30 mouse cellular contexts compared by ENCODE assay signal in the genomic region with DNA sequence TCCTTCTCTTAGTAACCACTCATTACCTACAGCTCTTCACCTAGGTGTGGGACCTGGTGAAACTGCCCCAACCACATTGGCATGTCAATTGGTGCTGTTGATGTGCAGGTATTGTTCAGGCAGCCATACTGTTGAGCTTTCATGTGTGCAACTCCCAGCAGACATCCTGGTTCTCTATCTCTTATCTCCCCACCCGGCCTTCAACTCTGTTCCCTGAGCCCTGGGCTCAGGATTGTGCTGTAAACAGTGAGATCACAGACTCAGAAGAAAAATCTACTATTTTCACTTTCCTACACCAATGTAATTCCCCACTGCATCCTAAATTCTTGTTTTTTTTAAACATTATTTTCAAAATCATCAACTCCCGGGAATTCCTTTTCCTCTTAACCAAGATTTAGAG.
"Had no signal": no experiment of that assay in that cellular context is flagged by ENCODE, and none has a peak within 500 bp of the region (broad histone marks: within the 10 kb centered on the region; RNA-seq: fewer than 3 reads in every experiment).

No protein-coding gene starts in this region.

- H3K4me2 ChIP-seq: limb, embryonic 12.5 days; limb, embryonic 13.5 days; limb, embryonic 15.5 days; liver, embryonic 12.5 days; liver, embryonic 13.5 days; liver, embryonic 15.5 days; lung, embryonic 14.5 days; lung, embryonic 15.5 days; midbrain, embryonic 11.5 days; midbrain, embryonic 12.5 days; midbrain, embryonic 13.5 days; midbrain, embryonic 15.5 days; neural tube, embryonic 12.5 days had no signal

- H3K9ac ChIP-seq: limb, embryonic 12.5 days; limb, embryonic 13.5 days; limb, embryonic 15.5 days; liver, embryonic 12.5 days; liver, embryonic 13.5 days; liver, embryonic 14.5 days; liver, embryonic 15.5 days; liver, postnatal 0 days; lung, embryonic 14.5 days; lung, embryonic 15.5 days; midbrain, embryonic 12.5 days; midbrain, embryonic 13.5 days; midbrain, embryonic 15.5 days; neural tube, embryonic 12.5 days had no signal

- H3K9me3 ChIP-seq: limb, embryonic 10.5 days; limb, embryonic 12.5 days; limb, embryonic 13.5 days; limb, embryonic 15.5 days; liver, embryonic 12.5 days; liver, embryonic 13.5 days; liver, embryonic 15.5 days; lung, embryonic 15.5 days; megakaryocyte, embryonic 14.5 days; midbrain, embryonic 10.5 days; midbrain, embryonic 12.5 days; midbrain, embryonic 13.5 days; midbrain, embryonic 15.5 days; neural tube, embryonic 12.5 days had no signal

- H3K4me3 ChIP-seq: limb, embryonic 10.5 days; limb, embryonic 12.5 days; limb, embryonic 13.5 days; limb, embryonic 15.5 days; liver, embryonic 12.5 days; liver, embryonic 13.5 days; liver, embryonic 15.5 days; lung, embryonic 15.5 days; megakaryocyte, embryonic 14.5 days; midbrain, embryonic 10.5 days; midbrain, embryonic 12.5 days; midbrain, embryonic 13.5 days; midbrain, embryonic 15.5 days; myocyte; neural tube, embryonic 12.5 days had no signal

- DNase-seq: left cerebral cortex, postnatal 4 days; liver, embryonic 13.5 days; liver, postnatal 0 days; lung, adult 18-20 months; lung, adult 2 months; lung, embryonic 14.5 days; lung, postnatal 10 days; lung, postnatal 14 days; lung, postnatal 36 days; lung, postnatal 4 days; midbrain, embryonic 14.5 days had no signal

- H3K36me3 ChIP-seq: limb, embryonic 10.5 days; limb, embryonic 12.5 days; limb, embryonic 13.5 days; limb, embryonic 15.5 days; liver, embryonic 12.5 days; liver, embryonic 13.5 days; liver, embryonic 15.5 days; lung, embryonic 15.5 days; midbrain, embryonic 10.5 days; midbrain, embryonic 12.5 days; midbrain, embryonic 13.5 days; midbrain, embryonic 15.5 days; neural tube, embryonic 12.5 days had no signal

- ATAC-seq: liver, embryonic 12.5 days; liver, postnatal 0 days; lung, postnatal 0 days; midbrain, embryonic 13.5 days; midbrain, embryonic 15.5 days; midbrain, embryonic 16.5 days had no signal

- H3K27ac ChIP-seq: limb, embryonic 10.5 days; limb, embryonic 12.5 days; limb, embryonic 13.5 days; limb, embryonic 15.5 days; liver, embryonic 12.5 days; liver, embryonic 13.5 days; liver, embryonic 14.5 days; liver, embryonic 15.5 days; lung, embryonic 15.5 days; macrophage; midbrain, embryonic 10.5 days; midbrain, embryonic 12.5 days; midbrain, embryonic 13.5 days; midbrain, embryonic 15.5 days; neural tube, embryonic 12.5 days had no signal

- H3K4me1 ChIP-seq: liver, embryonic 15.5 days; lung, embryonic 15.5 days; megakaryocyte, embryonic 14.5 days had no signal

- H3K27me3 ChIP-seq: limb, embryonic 12.5 days; limb, embryonic 13.5 days; limb, embryonic 15.5 days; lung, embryonic 15.5 days; midbrain, embryonic 12.5 days; midbrain, embryonic 13.5 days; midbrain, embryonic 15.5 days; neural tube, embryonic 12.5 days had no signal
